Mouse (Mus musculus) midbrain, embryonic 14.5 days (tissue): Measurements from ENCODE around the gene Srgap1. TPM values are rescaled to one million over a fixed set of nuclear protein-coding genes. Genes with fewer than 3 reads are reported as not detected.

ENCODE experiments used
- ATAC-seq: fragments of 200-750 bp; cut with Nextera tagmentation; 2 replicates; pipeline ENCODE4 v1.8.0; 2017; ENCODE audit warnings: moderate number of reproducible peaks, moderate library complexity; ENCODE audit not compliant: low FRiP score, low TSS enrichment
- DNase-seq: peaks from one replicate; pipeline ENCODE4 v3.0.0-alpha.2; 2015
- H3K27ac ChIP-seq: fragments of 300-500 bp; sonication (generic); replicated peaks from 2 replicates; pipeline ENCODE4 v1.5.1; 2014; ENCODE audit warnings: mild to moderate bottlenecking, low read depth, low read length, moderate library complexity
- H3K27me3 ChIP-seq: fragments of 300-500 bp; sonication (generic); 2 replicates; pipeline ENCODE4 v1.6.1; 2014; ENCODE audit warnings: low read length, control low read depth, mixed read lengths; ENCODE audit not compliant: control insufficient read depth, insufficient read depth
- H3K36me3 ChIP-seq: fragments of 300-500 bp; sonication (generic); 2 replicates; pipeline ENCODE4 v1.6.1; 2014; ENCODE audit warnings: low read length, control low read depth; ENCODE audit not compliant: control insufficient read depth, insufficient read depth
- H3K4me1 ChIP-seq: fragments of 300-500 bp; sonication (generic); 2 replicates; pipeline ENCODE4 v1.6.1; 2014; ENCODE audit warnings: mild to moderate bottlenecking, antibody characterized with exemption, low read length, control low read depth; ENCODE audit not compliant: control insufficient read depth, insufficient read depth
- H3K4me2 ChIP-seq: fragments of 300-500 bp; sonication (generic); 2 replicates; pipeline ENCODE4 v1.6.1; 2014; ENCODE audit warnings: mild to moderate bottlenecking, low read length, moderate library complexity
- H3K4me3 ChIP-seq: fragments of 300-500 bp; sonication (generic); replicated peaks from 2 replicates; pipeline ENCODE4 v1.5.1; 2014; ENCODE audit warnings: low read depth, low read length
- H3K9ac ChIP-seq: fragments of 300-500 bp; sonication (generic); replicated peaks from 2 replicates; pipeline ENCODE4 v1.6.1; 2014; ENCODE audit warnings: mild to moderate bottlenecking, low read length, moderate library complexity
- H3K9me3 ChIP-seq: fragments of 300-500 bp; sonication (generic); 2 replicates; pipeline ENCODE4 v1.6.1; 2016; ENCODE audit warnings: low read length, control low read depth, mixed read lengths; ENCODE audit not compliant: control insufficient read depth
- WGBS: fragments of 180-500 bp; shearing (Covaris S2); extraction: QIAGEN DNeasy Blood & Tissue Kit; methylation state at CpG from one replicate; pipeline ENCODE4 v1.1.7; 2014; 5-methylcytosine and 5-hydroxymethylcytosine counted together
- polyA plus RNA-seq: library from polyadenylated mRNA; unstranded; fragments of >200 nt; fragmentation: Nextera tagmentation; extraction: Ambion mirVana; gene quantifications from 2 replicates; pipeline ENCODE4 v1.2.1, GENCODE M21; 2014

The Srgap1 gene
- polyA plus RNA-seq, 1 experiment from 2014 or later = 40.8 TPM

DNA sequence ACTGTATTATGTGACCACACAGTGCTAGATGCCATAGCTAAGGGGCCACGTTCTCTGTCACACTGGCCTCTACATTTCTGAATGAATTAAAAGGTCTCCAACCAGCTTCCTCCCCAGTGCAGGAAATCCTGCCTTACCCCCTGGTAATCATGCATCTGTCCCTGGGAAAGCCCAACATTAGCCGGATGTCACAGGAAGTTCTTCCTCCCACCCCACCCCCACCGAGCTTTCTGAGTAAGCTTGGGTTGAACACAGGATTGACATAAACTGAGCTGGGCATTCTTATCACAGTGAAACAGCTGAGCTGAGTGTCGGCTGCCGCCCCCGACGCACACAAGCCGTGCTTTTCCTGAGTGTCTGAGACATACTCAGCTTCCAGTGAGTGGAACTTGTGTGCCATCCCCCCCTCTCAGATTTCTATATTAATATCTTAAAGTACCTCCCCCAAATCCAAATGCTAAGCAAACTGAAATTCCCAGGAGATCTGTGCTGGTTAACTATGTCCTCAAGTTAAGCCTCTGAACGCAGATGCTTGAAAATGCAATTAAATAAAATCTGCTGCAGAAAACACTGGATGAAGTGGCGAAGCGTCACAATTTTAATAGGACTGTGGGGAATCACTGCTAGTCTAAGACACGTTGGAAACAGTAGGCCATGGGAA, 38.3 kb downstream of the Srgap1 start:
- ATAC-seq (no peak), DNase-seq (peak; percentile 63)
- Histone ChIP-seq H3K4me1 (peaks cover 18% of the 10 kb centered on the region), H3K27me3 (no peaks in the 10 kb centered on the region), H3K9ac (no peak overlapping the region), H3K4me3 (no peak overlapping the region), H3K9me3 (no peaks in the 10 kb centered on the region), H3K36me3 (no peaks in the 10 kb centered on the region), H3K4me2 (no peak overlapping the region), H3K27ac (0 out of 2 replicates have a peak overlapping the region, but pooled peaks have one; percentile 32)
- WGBS = 42% methylated on average over 12 of the region's 12 CpGs

- WGBS = 72% methylated on average over 2 of the region's 2 CpGs
- Histone ChIP-seq H3K27ac (0 out of 2 replicates have a peak overlapping the region, but pooled peaks have one; percentile 15), H3K27me3 (no peaks in the 10 kb centered on the region), H3K36me3 (no peaks in the 10 kb centered on the region), H3K9ac (no peak overlapping the region), H3K4me3 (no peak overlapping the region), H3K4me1 (peaks cover 18% of the 10 kb centered on the region), H3K4me2 (no peak overlapping the region), H3K9me3 (no peaks in the 10 kb centered on the region)
- no peak for ATAC-seq
- no peak for DNase-seq
Observed at GRCm38 (mm10) chr10:122008370-122008730, 38.8 kb downstream of the Srgap1 start.

GRCm38 (mm10) chr10:122006606-122007005, 40.5 kb downstream of the Srgap1 start:
- ATAC-seq = no peak

DNA sequence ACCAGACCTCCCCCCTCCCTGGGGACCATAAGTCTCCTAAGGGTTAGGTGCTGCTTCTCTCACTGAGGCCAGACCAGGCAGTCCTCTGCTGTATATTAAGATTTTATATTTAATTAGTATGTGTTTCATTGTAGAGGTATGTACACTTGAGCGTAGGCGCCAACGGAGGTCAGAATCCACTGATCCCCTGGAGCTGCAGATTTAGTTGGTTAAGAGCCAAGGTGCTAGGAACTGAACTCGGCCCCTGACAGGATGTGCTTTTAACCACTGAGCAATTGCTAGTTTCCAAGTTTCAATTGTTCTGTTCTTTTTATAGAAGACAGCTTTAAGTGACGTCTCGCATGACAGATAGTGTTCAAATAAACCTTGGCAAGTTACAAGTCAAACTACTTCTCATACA, 41.0 kb downstream of the Srgap1 start:
- Histone ChIP-seq H3K9ac (no peak overlapping the region), H3K4me2 (no peak overlapping the region), H3K4me3 (no peak overlapping the region), H3K27me3 (no peaks in the 10 kb centered on the region), H3K36me3 (no peaks in the 10 kb centered on the region), H3K9me3 (no peaks in the 10 kb centered on the region), H3K27ac (no peak overlapping the region), H3K4me1 (peaks cover 18% of the 10 kb centered on the region)
- DNase-seq (no peak), ATAC-seq (no peak)
- 87% methylated on average over 6 of the region's 6 CpGs for WGBS

More at GRCm38 (mm10) chr10:122006606-122007005, 40.5 kb downstream of the Srgap1 start:
- Histone ChIP-seq H3K27me3 (no peaks in the 10 kb centered on the region), H3K4me2 (no peak overlapping the region), H3K36me3 (no peaks in the 10 kb centered on the region), H3K4me3 (no peak overlapping the region), H3K27ac (no peak overlapping the region), H3K4me1 (peaks cover 18% of the 10 kb centered on the region), H3K9ac (no peak overlapping the region), H3K9me3 (no peaks in the 10 kb centered on the region)
- no peak for DNase-seq
- WGBS = 46% methylated on average over 5 of the region's 5 CpGs

DNA sequence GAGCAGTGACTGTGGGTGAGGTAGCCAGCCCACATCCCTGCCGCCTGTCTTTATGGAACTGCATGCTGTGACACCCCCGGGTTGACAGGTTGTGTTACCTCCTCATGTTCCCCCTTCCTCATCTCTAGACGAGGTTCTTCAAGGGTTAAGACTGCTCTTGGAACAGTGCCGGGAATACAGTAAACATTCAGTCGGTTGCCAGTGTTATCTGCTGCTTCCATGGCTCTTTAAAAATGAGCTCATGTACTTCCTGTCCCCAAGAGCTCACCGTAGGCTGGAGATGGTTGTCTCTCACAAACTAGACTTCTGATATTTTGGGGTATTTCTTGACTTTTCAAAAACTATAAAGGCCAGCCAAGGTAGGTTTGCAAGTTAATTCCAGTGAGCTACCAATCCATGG, 41.6 kb downstream of the Srgap1 start:
- H3K9me3 ChIP-seq = no peaks in the 10 kb centered on the region
- H3K4me3 ChIP-seq = no peak overlapping the region
- H3K4me1 ChIP-seq = peaks cover 18% of the 10 kb centered on the region
- H3K9ac ChIP-seq = no peak overlapping the region
- no peaks in the 10 kb centered on the region for H3K36me3 ChIP-seq
- no peak for DNase-seq
- no peak overlapping the region for H3K4me2 ChIP-seq
- no peak overlapping the region for H3K27ac ChIP-seq
- WGBS = 75% methylated on average over 6 of the region's 6 CpGs
- no peak for ATAC-seq
- H3K27me3 ChIP-seq = no peaks in the 10 kb centered on the region

DNA sequence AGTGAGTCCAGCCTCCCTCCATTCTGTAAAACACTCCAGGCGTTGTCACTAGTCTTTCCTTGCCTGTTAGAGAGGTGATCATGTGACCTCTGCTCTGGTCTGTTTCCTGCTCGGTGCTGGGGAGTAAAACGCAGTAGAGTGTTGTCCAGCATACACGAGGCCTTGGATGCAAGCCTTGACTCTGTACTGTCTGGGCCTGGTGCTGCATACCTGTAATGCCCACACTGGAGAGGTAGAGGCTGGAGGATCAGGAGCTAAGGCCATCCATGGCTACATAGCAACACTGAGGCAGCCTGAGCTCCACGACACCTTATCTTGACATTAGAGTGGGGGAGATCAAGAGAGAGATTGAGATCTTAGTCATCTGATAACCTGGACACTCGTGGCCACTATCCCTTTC, 44.2 kb downstream of the Srgap1 start:
- Histone ChIP-seq H3K36me3 (no peaks in the 10 kb centered on the region), H3K9me3 (no peaks in the 10 kb centered on the region), H3K4me3 (no peak overlapping the region), H3K9ac (no peak overlapping the region), H3K4me2 (no peak overlapping the region), H3K4me1 (0 out of 2 replicates have a peak, but pooled peaks cover 4% of the 10 kb centered on the region), H3K27me3 (no peaks in the 10 kb centered on the region), H3K27ac (no peak overlapping the region)
- no peak for DNase-seq
- ATAC-seq = no peak
- 89% methylated on average over 6 of the region's 6 CpGs for WGBS

DNA sequence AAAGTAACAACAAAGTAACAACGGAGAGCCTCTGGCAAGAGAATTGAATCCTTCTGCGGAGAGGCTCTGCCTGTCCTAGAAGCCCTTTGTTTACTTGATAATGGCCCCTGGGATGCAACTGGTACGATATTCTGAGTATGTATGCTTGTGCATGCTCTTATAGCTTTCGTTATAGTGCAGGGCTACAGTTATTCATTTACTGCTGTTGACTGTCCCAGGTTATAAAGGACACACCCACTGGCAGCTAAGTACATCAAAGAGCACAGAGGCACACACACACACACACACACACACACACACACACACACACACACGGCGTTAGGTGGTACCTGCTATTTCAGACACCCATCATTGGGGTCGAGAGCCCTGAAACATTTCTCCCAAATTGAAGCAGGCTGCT, 48.3 kb downstream of the Srgap1 start:
- Histone ChIP-seq H3K27ac (no peak overlapping the region), H3K4me3 (no peak overlapping the region), H3K27me3 (no peaks in the 10 kb centered on the region), H3K36me3 (no peaks in the 10 kb centered on the region), H3K4me2 (no peak overlapping the region), H3K9me3 (no peaks in the 10 kb centered on the region), H3K4me1 (peaks cover 22% of the 10 kb centered on the region), H3K9ac (no peak overlapping the region)
- 61% methylated on average over 7 of the region's 7 CpGs for WGBS
- no peak for ATAC-seq
- no peak for DNase-seq

GRCm38 (mm10) chr10:121996500-121996899, 50.6 kb downstream of the Srgap1 start:
- H3K27ac ChIP-seq = peak overlapping the region; percentile 34
- H3K4me3 ChIP-seq = no peak overlapping the region
- H3K27me3 ChIP-seq = no peaks in the 10 kb centered on the region
- H3K9ac ChIP-seq = no peak overlapping the region
- peak; percentile 39 for DNase-seq
- H3K4me2 ChIP-seq = no peak overlapping the region
- H3K9me3 ChIP-seq = no peaks in the 10 kb centered on the region
- 4% methylated on average over 4 of the region's 4 CpGs for WGBS
- no peaks in the 10 kb centered on the region for H3K36me3 ChIP-seq
- ATAC-seq = no peak
- peaks cover 22% of the 10 kb centered on the region for H3K4me1 ChIP-seq

- 14% methylated on average over 4 of the region's 4 CpGs for WGBS
- Histone ChIP-seq H3K36me3 (no peaks in the 10 kb centered on the region), H3K4me3 (no peak overlapping the region), H3K4me1 (peaks cover 22% of the 10 kb centered on the region), H3K9ac (no peak overlapping the region), H3K9me3 (no peaks in the 10 kb centered on the region), H3K4me2 (no peak overlapping the region), H3K27me3 (no peaks in the 10 kb centered on the region), H3K27ac (no peak overlapping the region)
- ATAC-seq (no peak), DNase-seq (no peak)
Observed at GRCm38 (mm10) chr10:121995448-121995847, 51.7 kb downstream of the Srgap1 start.
